Comparison of ENCODE assay signal across 24 mouse cellular contexts in genomic region chr12:13315081-13315480, GRCm38 (mm10).
"Had no signal": no experiment of that assay in that cellular context is flagged by ENCODE, and none has a peak within 500 bp of the region (broad histone marks: within the 10 kb centered on the region; RNA-seq: fewer than 3 reads in every experiment).

No protein-coding gene starts in this region.

- H3K4me3 ChIP-seq: heart, adult 2 months; heart, embryonic 13.5 days; heart, embryonic 15.5 days; hindbrain, embryonic 13.5 days; hindbrain, embryonic 15.5 days; kidney, embryonic 15.5 days; limb, embryonic 13.5 days; limb, embryonic 15.5 days; liver, embryonic 12.5 days had no signal

- DNase-seq: gastrocnemius, postnatal 14 days; gastrocnemius, postnatal 36 days; heart, adult 2 months; heart, postnatal 14 days; heart, postnatal 36 days; kidney, adult 11 months; kidney, adult 2 months; kidney, adult 9 months; kidney, postnatal 14 days; kidney, postnatal 36 days; left cerebral cortex, postnatal 4 days had no signal

- H3K9me3 ChIP-seq: heart, embryonic 13.5 days; heart, embryonic 15.5 days; hindbrain, embryonic 13.5 days; hindbrain, embryonic 15.5 days; kidney, embryonic 15.5 days; limb, embryonic 13.5 days; limb, embryonic 15.5 days; liver, embryonic 12.5 days had no signal

- H3K36me3 ChIP-seq: heart, embryonic 15.5 days had no signal

- H3K9ac ChIP-seq: heart, embryonic 13.5 days; heart, embryonic 15.5 days; hindbrain, embryonic 13.5 days; hindbrain, embryonic 15.5 days; kidney, embryonic 15.5 days; limb, embryonic 13.5 days; limb, embryonic 15.5 days; liver, embryonic 12.5 days; liver, embryonic 14.5 days had no signal

- H3K4me2 ChIP-seq: heart, embryonic 11.5 days; heart, embryonic 13.5 days; heart, embryonic 15.5 days; hindbrain, embryonic 13.5 days; hindbrain, embryonic 15.5 days; kidney, embryonic 15.5 days; limb, embryonic 13.5 days; limb, embryonic 15.5 days; liver, embryonic 12.5 days had no signal

- H3K4me1 ChIP-seq: heart, embryonic 13.5 days; heart, embryonic 15.5 days; hindbrain, embryonic 13.5 days; hindbrain, embryonic 15.5 days; kidney, embryonic 15.5 days; limb, embryonic 13.5 days; limb, embryonic 15.5 days; liver, embryonic 12.5 days had no signal

- ATAC-seq: hindbrain, postnatal 0 days; intestine, embryonic 16.5 days; liver, embryonic 12.5 days had no signal

- H3K27ac ChIP-seq: heart, adult 2 months; heart, embryonic 13.5 days; heart, embryonic 15.5 days; hindbrain, embryonic 13.5 days; hindbrain, embryonic 15.5 days; hindbrain, postnatal 0 days; kidney, embryonic 15.5 days; kidney, postnatal 0 days; limb, embryonic 13.5 days; limb, embryonic 15.5 days; liver, embryonic 12.5 days; liver, embryonic 14.5 days had no signal

- H3K27me3 ChIP-seq: heart, embryonic 13.5 days; heart, embryonic 15.5 days; hindbrain, embryonic 13.5 days; hindbrain, embryonic 15.5 days; kidney, embryonic 15.5 days; limb, embryonic 13.5 days; limb, embryonic 15.5 days; liver, embryonic 12.5 days had no signal
